Mouse (Mus musculus) MEL (cell line): ENCODE measurements around the gene Samm50. TPM values are rescaled to one million over a fixed set of nuclear protein-coding genes. Genes with fewer than 3 reads are reported as not detected.
A peak's percentile ranks its signal among the peaks of the same experiment; 100 is the strongest.

ENCODE experiments used
- DNase-seq: peaks from one replicate; pipeline ENCODE4 v3.0.0; 2011; ENCODE audit warnings: low read depth, low spot score
- H3K27ac ChIP-seq: 2 replicates; pipeline ENCODE4 v1.5.1; 2012; ENCODE audit warnings: low read depth, mild to moderate bottlenecking, control low read depth, low read length, moderate library complexity; ENCODE audit not compliant: control insufficient read depth
- H3K27me3 ChIP-seq, 2 experiments: fragments of 150-350 bp in 1 of 2; sonication (generic) in 1 of 2; 2 replicates each; pipeline ENCODE4 v1.6.1; 2012; ENCODE audit warnings: low read length in 2 of 2, mild to moderate bottlenecking in 2 of 2, improper control_type of control experiment in 1 of 2, moderate library complexity in 1 of 2; ENCODE audit not compliant: insufficient read depth in 2 of 2, control insufficient read depth in 1 of 2
- H3K36me3 ChIP-seq, 2 experiments: 2 replicates each; pipeline ENCODE4 v1.6.1; 2012 to 2014; ENCODE audit warnings: low read length in 2 of 2, improper control_type of control experiment in 1 of 2, inconsistent platforms in 1 of 2, mild to moderate bottlenecking in 1 of 2; ENCODE audit not compliant: insufficient read depth in 2 of 2, control insufficient read depth in 1 of 2
- H3K4me1 ChIP-seq, 2 experiments: fragments of 150-350 bp in 1 of 2; sonication (generic) in 1 of 2; 2 replicates each; pipeline ENCODE4 v1.6.1; 2012; ENCODE audit warnings: low read length in 2 of 2, improper control_type of control experiment in 1 of 2, mild to moderate bottlenecking in 1 of 2; ENCODE audit not compliant: insufficient read depth in 2 of 2, control insufficient read depth in 1 of 2
- H3K4me3 ChIP-seq, 2 experiments: fragments of 150-350 bp in 1 of 2; sonication (generic) in 1 of 2; 2 replicates each; pipeline ENCODE4 v1.5.1; 2012; ENCODE audit warnings: low read depth in 2 of 2, low read length in 2 of 2, mild to moderate bottlenecking in 2 of 2, moderate library complexity in 2 of 2, control low read depth in 1 of 2, improper control_type of control experiment in 1 of 2; ENCODE audit not compliant: control insufficient read depth in 1 of 2, insufficient read depth in 1 of 2
- H3K79me2 ChIP-seq: 2 replicates; pipeline ENCODE4 v1.6.1; 2012; ENCODE audit warnings: mild to moderate bottlenecking, low read length, moderate library complexity; ENCODE audit not compliant: control insufficient read depth, poor library complexity, insufficient read depth
- H3K9ac ChIP-seq: 2 replicates; pipeline ENCODE4 v1.6.1; 2012; ENCODE audit warnings: low read depth, mild to moderate bottlenecking, control low read depth, low read length, moderate library complexity; ENCODE audit not compliant: control insufficient read depth, poor library complexity, severe bottlenecking
- H3K9me3 ChIP-seq: fragments of 150-350 bp; sonication (generic); replicated peaks from 2 replicates; pipeline ENCODE4 v1.6.1; 2012; ENCODE audit warnings: mild to moderate bottlenecking, low read length, improper control_type of control experiment, moderate library complexity; ENCODE audit not compliant: insufficient read depth
- CHD1 ChIP-seq: IDR thresholded peaks from 2 replicates; pipeline ENCODE4 v1.6.1; 2012; ENCODE audit warnings: low read depth, mild to moderate bottlenecking, inconsistent platforms, low read length, improper control_type of control experiment
- CHD2 ChIP-seq: IDR thresholded peaks from 2 replicates; pipeline ENCODE4 v1.6.1; 2011; ENCODE audit warnings: low read length, improper control_type of control experiment
- CTCF ChIP-seq, 3 experiments: IDR thresholded peaks in 2 of 3; conservative IDR thresholded peaks in 1 of 3; 2 replicates each; pipeline ENCODE4 v1.5.1; 2011 to 2012; ENCODE audit warnings: low read length in 3 of 3, low read depth in 2 of 3, mild to moderate bottlenecking in 2 of 3, improper control_type of control experiment in 1 of 3, inconsistent platforms in 1 of 3, mixed read lengths in 1 of 3, moderate library complexity in 1 of 3; ENCODE audit not compliant: control insufficient read depth in 1 of 3, insufficient read depth in 1 of 3, poor library complexity in 1 of 3, severe bottlenecking in 1 of 3
- ETS1 ChIP-seq: IDR thresholded peaks from 2 replicates; pipeline ENCODE4 v1.6.1; 2012; ENCODE audit warnings: low read depth, mild to moderate bottlenecking, inconsistent platforms, low read length, improper control_type of control experiment, moderate library complexity
- KAT2A ChIP-seq: conservative IDR thresholded peaks from 2 replicates; pipeline ENCODE4 v1.6.1; 2012; ENCODE audit warnings: low read depth, low read length, improper control_type of control experiment, inconsistent platforms
- MAX ChIP-seq: IDR thresholded peaks from 2 replicates; pipeline ENCODE4 v1.6.1; 2011; ENCODE audit warnings: low read length, improper control_type of control experiment
- MEF2A ChIP-seq: IDR thresholded peaks from 2 replicates; pipeline ENCODE4 v1.6.1; 2014; ENCODE audit warnings: low read depth, mild to moderate bottlenecking, inconsistent platforms, low read length, improper control_type of control experiment; ENCODE audit not compliant: poor library complexity, insufficient replicate concordance, severe bottlenecking; ENCODE audit errors: extremely low read depth
- MXI1 ChIP-seq: IDR thresholded peaks from 2 replicates; pipeline ENCODE4 v1.6.1; 2011; ENCODE audit warnings: mild to moderate bottlenecking, low read depth, low read length, improper control_type of control experiment
- MYB ChIP-seq: IDR thresholded peaks from 2 replicates; pipeline ENCODE4 v1.6.1; 2011; ENCODE audit warnings: mild to moderate bottlenecking, low read depth, low read length, improper control_type of control experiment
- MYC ChIP-seq: IDR thresholded peaks from 2 replicates; pipeline ENCODE4 v1.6.1; 2011; ENCODE audit warnings: low read depth, mild to moderate bottlenecking, low read length, improper control_type of control experiment, moderate library complexity
- POLR2AphosphoS2 ChIP-seq: IDR thresholded peaks from 2 replicates; pipeline ENCODE4 v1.6.1; 2011; ENCODE audit warnings: low read length, improper control_type of control experiment
- POLR2AphosphoS5 ChIP-seq: IDR thresholded peaks from 2 replicates; pipeline ENCODE4 v1.6.1; 2012; ENCODE audit warnings: low read depth, borderline replicate concordance, mild to moderate bottlenecking, inconsistent platforms, low read length, moderate library complexity, mixed read lengths
- RAD21 ChIP-seq: IDR thresholded peaks from 2 replicates; pipeline ENCODE4 v1.6.1; 2011; ENCODE audit warnings: mild to moderate bottlenecking, low read depth, low read length, improper control_type of control experiment
- SIN3A ChIP-seq: IDR thresholded peaks from 2 replicates; pipeline ENCODE4 v1.6.1; 2012; ENCODE audit warnings: low read length, improper control_type of control experiment, inconsistent platforms
- SMC3 ChIP-seq: IDR thresholded peaks from 2 replicates; pipeline ENCODE4 v1.6.1; 2011; ENCODE audit warnings: low read depth, low read length, improper control_type of control experiment
- TAL1 ChIP-seq: IDR thresholded peaks from 2 replicates; pipeline ENCODE4 v1.6.1; 2012; ENCODE audit warnings: mild to moderate bottlenecking, inconsistent platforms, low read length, moderate library complexity, mixed read lengths
- TBP ChIP-seq: IDR thresholded peaks from 2 replicates; pipeline ENCODE4 v1.8.0; 2011; ENCODE audit warnings: low read depth, low read length, improper control_type of control experiment
- UBTF ChIP-seq: IDR thresholded peaks from 2 replicates; pipeline ENCODE4 v1.6.1; 2012; ENCODE audit warnings: low read depth, mild to moderate bottlenecking, inconsistent platforms, low read length, improper control_type of control experiment, moderate library complexity, borderline replicate concordance; ENCODE audit not compliant: insufficient read depth
- ZKSCAN1 ChIP-seq: IDR thresholded peaks from 2 replicates; pipeline ENCODE4 v1.6.1; 2012; ENCODE audit warnings: low read depth, mild to moderate bottlenecking, inconsistent platforms, low read length, improper control_type of control experiment, moderate library complexity
- ZNF384 ChIP-seq: IDR thresholded peaks from 2 replicates; pipeline ENCODE4 v1.6.1; 2012; ENCODE audit warnings: low read depth, mild to moderate bottlenecking, inconsistent platforms, low read length, improper control_type of control experiment
- polyA plus RNA-seq, 2 experiments: library from polyadenylated mRNA; stranded (reverse) in 1 of 2; unstranded in 1 of 2; fragments of >175 nt in 1 of 2; fragments of >200 nt in 1 of 2; gene quantifications; 2 replicates each; pipeline versions ENCODE4 v1.2.1 to v1.2.4; 2012; ENCODE audit warnings: low replicate concordance in 2 of 2, low read depth in 1 of 2; ENCODE audit not compliant: insufficient read length in 2 of 2, insufficient read depth in 1 of 2, missing spikeins in 1 of 2
- total RNA-seq: library from RNA; depleted of rRNA; stranded (reverse); fragments of 300-350 nt; gene quantifications from 2 replicates; pipeline ENCODE4 v1.2.3, GENCODE M21; 2012

Samm50 gene
- total and polyA plus RNA-seq, 3 experiments, result 62.4 to 190 TPM; not detected in 1

DNA sequence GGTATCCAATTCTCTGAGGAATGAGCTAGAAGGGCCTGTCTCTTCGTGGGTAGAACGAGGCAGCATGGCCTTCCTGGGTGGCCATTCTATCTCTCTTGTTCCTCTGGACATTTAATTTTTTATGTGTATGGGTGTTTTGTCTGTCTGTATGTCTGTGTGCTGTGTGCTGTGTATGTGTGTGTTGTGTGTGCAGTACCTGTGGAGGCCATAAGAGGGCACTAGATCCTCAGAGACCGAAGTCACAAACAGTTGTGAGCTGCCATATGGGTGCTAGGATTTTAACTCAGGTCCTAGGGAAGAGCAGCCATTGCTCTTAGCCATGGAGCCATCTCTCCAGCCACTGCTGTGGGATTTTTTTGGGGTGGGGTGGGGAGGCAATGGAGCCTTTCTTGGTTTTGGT, 55.3 kb downstream of the Samm50 start:
- Histone ChIP-seq H3K27me3 (no peaks in the 10 kb centered on the region), H3K4me1 (no peaks in the 10 kb centered on the region), H3K79me2 (peaks cover 4% of the 10 kb centered on the region; the same call in 1 of the 2 replicates), H3K36me3 (no peaks in the 10 kb centered on the region; a peak in 2 of 4 replicates), H3K27ac (no peak overlapping the region), H3K4me3 (no peak overlapping the region), H3K9me3 (no peaks in the 10 kb centered on the region), H3K9ac (no peak overlapping the region)
- DNase-seq, result no peak
- no peak for TF ChIP-seq ETS1
- TF ChIP-seq RAD21, result peak; percentile 2
- TF ChIP-seq CTCF (IDR thresholded peaks at IDR 0.05 in 2 of 3, conservative IDR thresholded peaks at IDR 0.05 in 1 of 3; ENCODE audit: control insufficient read depth in 1 of 3, insufficient read depth in 1 of 3, low read depth in 2 of 3, low read length in 3 of 3, poor library complexity in 1 of 3, severe bottlenecking in 1 of 3), result peak; percentile 11 to 36 (median 32); a peak in 3 of 6 replicates

DNA sequence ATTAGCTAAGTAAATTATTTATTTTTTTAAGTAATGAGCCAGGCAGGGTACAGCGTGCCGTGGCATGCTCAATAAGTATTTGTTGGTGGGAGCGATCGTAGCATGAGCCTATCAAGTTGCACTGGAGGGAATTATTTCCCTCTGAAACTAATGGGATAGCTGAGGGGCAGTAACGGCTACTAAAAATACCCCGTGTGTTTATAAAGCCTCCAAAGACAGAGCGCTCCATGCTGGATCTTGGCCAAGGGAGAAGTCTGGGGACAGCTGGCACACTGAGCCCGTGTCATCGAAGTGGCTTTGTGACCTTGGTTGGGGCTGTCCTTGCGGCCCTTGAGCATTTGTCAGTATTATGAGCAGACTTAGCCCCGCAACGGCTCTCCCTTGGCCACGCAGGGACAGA, 59.2 kb downstream of the Samm50 start:
- Histone ChIP-seq H3K79me2 (peaks cover 2% of the 10 kb centered on the region; the same call in 1 of the 2 replicates), H3K27ac (no peak overlapping the region), H3K27me3 (no peaks in the 10 kb centered on the region), H3K4me3 (no peak overlapping the region), H3K9me3 (no peaks in the 10 kb centered on the region), H3K4me1 (no peaks in the 10 kb centered on the region), H3K9ac (no peak overlapping the region), H3K36me3 (0 out of 4 replicates have a peak, but pooled peaks cover 0 to under 1% of the 10 kb centered on the region in 2 experiments)
- TF ChIP-seq MAX, result no peak
- TF ChIP-seq CHD1, result no peak
- TF ChIP-seq CHD2, result no peak
- no peak for TF ChIP-seq POLR2AphosphoS2
- TF ChIP-seq ZKSCAN1, result no peak
- no peak for TF ChIP-seq MYC
- TF ChIP-seq SMC3, result no peak
- no peak for TF ChIP-seq KAT2A
- DNase-seq, result no peak

DNA sequence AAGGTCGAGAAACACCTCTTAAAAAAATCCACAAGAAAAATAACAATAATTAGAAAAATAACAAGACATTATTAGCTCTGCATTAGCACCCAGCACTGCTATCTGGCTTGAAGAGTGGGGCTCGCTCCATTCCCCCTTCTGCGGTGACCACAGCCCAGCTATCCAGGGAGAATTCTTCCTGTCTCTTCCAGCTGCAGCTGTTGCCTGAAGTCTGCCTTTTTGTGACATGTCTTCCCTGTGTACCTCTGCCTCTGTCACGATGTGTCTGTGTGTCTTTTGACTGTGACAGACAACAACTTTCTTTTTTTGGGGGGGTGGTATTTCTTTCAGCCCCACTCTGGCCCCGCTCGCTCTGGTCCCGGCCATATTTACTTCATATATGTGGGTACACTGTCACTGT, 60.6 kb downstream of the Samm50 start:
- Histone ChIP-seq H3K4me3 (no peak overlapping the region), H3K4me1 (peaks cover 0 to 3% of the 10 kb centered on the region in 2 experiments; a peak in 2 of 4 replicates), H3K27me3 (no peaks in the 10 kb centered on the region), H3K79me2 (no peaks in the 10 kb centered on the region; the same call in 1 of the 2 replicates), H3K36me3 (peaks cover 0 to 5% of the 10 kb centered on the region in 2 experiments; a peak in 1 of 4 replicates), H3K9ac (no peak overlapping the region), H3K9me3 (no peaks in the 10 kb centered on the region), H3K27ac (no peak overlapping the region)
- no peak for DNase-seq
- no peak for TF ChIP-seq POLR2AphosphoS2
- TF ChIP-seq MEF2A, result no peak
- no peak for TF ChIP-seq ZNF384
- TF ChIP-seq SIN3A, result no peak
- no peak for TF ChIP-seq CTCF (IDR thresholded peaks at IDR 0.05 in 2 of 3, conservative IDR thresholded peaks at IDR 0.05 in 1 of 3; ENCODE audit: control insufficient read depth in 1 of 3, insufficient read depth in 1 of 3, low read depth in 2 of 3, low read length in 3 of 3, poor library complexity in 1 of 3, severe bottlenecking in 1 of 3)
- no peak for TF ChIP-seq TBP
- TF ChIP-seq UBTF, result no peak
- no peak for TF ChIP-seq MXI1
- no peak for TF ChIP-seq POLR2AphosphoS5
- no peak for TF ChIP-seq MAX
- no peak for TF ChIP-seq TAL1
- no peak for TF ChIP-seq MYB
